Mouse (Mus musculus) cerebellum, postnatal 4 days (tissue): ENCODE measurements at regions not wholly inside any gene's neighbourhood (a gene's known extent, or its start where the extent isn't known, plus 50 kb on each side); places are given as distances from the start of the nearest gene placed in this dataset.
A peak's percentile ranks its signal among the peaks of the same experiment; 100 is the strongest.

Source experiments
- DNase-seq, 2 experiments: peaks; one replicate each; pipeline ENCODE4 v3.0.0; 2022; ENCODE audit warnings: low spot score in 2 of 2, mixed read lengths in 1 of 2

DNA sequence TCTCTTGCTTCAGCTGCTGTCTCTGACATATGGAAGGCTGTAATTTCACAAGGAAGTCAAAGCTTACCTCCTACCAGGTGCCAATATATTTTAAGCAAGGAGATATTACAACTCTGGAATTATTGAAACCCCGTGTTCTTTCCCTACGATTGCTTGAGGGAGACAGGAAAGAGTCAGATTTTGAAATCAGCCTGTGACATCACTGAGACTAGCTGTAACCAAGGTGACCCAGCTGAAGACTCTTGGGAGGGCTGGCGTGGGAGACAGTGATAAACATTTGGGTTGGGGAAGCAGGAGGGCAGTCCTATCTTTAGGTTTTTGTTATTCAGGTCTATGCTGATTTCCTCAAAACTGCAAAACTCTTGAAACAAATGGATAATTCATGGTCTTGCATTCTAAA is 518.4 kb upstream of the Id2 start:
- no peak for DNase-seq

DNA sequence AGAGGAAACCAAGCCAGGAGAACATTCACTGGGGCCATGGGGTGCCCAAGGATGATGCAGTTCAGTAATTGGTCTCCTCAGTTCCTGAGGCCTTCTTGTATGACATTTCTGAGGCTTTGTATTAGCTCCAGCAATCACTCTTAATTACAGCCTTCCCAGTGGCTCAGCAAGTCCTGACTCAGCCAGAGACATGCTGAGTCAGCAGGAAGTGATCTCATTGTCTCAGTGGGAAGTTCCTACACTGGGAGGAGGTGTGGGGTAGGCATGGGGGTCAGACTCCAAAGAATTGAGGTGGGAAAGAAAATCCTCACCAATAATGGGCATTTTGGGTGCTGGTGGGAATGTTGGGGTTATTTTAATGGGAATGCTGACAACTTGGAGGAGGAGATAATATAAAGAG is 516.5 kb upstream of the Id2 start:
- no peak for DNase-seq

DNA sequence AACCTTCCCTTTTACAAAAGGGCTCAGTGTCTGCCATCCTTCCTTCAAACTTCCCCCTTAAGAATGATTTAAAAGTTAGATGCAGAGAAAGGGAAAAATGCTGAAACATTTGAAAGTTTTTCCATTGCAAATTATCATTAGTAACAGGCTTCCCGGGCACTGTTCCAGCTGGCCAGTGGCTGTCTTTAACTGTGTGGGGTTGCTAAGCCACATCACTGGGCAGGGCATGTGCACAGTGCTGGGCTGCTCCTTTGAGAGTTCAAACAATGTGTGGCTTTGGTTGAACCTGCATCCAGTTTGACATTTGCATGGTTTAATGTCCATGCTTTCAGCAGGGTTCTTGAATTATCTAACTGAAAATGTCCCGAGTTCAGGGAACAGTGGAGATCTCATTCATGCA is 512.1 kb upstream of the Id2 start:
- peak in 1 of 2 experiments; percentile 30 for DNase-seq

DNA sequence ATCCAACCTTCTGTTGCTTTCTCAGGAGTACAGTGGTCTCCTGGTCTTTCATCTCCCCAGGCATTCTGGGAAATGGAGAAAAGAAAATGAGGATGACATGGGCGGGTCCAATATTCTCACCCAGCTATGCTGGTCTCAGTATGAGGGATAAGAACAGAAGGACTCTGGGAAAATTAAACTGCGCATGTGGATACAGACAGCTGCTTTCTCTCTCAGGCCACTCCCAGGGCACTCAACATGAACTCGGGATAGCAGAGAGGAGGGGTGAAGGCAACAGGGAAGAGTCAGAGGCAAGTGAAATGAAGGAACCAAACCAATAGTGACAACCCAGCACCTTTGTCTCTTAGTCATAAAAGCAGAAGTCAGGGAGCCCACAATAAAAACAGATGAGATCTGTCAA is 508.5 kb upstream of the Id2 start:
- DNase-seq, result no peak

DNA sequence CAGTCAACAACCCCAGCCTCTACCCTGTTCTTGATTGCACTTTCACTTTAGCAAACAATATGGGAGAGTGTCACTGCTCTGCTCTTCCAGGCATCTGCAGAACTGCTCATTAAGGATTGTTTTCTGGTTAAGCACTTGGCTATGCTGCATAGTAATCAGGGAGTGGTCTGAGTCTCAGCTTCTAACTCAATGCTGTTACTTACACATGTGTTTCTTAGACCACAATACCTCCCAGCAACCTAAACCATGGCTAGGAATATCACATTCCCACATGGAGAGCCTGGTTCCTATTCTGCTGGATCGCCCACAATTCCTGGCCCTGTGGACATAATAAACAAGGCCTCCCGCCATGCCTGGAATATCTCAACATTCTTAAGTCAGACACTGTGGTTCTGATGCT is 493.3 kb upstream of the Id2 start:
- no peak for DNase-seq

DNA sequence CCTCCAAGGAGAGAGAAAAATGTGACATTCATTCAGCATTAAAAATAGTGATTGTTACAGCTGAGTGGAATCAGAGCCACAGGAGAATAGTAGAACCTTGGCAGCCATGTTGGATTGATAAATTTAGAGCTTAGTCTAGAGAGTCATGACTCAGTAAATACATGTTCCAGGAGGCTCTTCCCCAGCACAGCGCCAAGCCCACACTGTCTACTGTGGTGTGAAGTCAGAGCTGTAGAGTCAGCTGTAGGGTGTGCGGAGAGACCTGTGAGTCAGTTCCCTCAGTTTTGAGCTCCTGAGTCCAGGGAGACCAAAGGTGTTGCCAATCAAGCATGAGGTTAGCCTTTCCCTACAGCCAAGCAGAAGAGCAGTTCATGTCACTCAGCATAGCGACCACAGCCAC is 488.8 kb upstream of the Id2 start:
- DNase-seq, result no peak

DNA sequence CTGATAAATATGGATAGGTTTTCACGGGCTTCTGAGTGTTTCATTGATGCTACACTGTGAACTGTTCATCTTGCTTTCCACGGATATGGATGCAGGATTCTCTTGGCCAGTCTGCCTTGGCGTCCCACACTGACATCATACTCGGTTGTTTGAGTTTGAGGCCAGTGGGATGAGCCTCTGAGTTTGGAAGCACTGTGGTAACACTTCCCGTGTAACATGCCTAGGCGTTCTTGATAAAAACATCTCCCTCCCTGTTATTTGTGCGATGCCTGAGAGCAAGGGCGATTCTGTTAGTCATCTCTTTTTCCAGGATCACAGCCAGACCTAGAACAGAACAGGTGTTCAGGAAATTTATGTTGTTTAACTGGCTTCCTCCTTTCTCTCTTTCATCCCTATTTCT is 482.5 kb upstream of the Id2 start:
- no peak for DNase-seq

DNA sequence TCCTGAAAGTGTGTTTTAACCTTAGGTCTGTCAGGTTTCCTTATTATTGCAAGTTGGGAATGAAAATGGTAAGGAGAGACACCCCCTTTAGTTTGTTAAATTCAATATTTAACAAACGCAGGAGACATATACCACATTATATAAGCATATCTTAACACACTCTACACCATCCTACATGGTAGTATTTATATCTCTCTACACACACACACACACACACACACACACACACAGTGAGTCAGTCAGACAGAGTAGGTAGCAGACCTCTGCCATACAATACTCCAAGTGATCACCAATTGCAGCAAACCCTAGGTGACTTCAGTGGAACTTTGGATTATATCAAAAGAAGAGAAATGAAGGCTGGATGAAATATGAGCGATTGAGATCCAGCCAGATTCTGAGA is 468.2 kb upstream of the Id2 start:
- DNase-seq, result no peak

DNA sequence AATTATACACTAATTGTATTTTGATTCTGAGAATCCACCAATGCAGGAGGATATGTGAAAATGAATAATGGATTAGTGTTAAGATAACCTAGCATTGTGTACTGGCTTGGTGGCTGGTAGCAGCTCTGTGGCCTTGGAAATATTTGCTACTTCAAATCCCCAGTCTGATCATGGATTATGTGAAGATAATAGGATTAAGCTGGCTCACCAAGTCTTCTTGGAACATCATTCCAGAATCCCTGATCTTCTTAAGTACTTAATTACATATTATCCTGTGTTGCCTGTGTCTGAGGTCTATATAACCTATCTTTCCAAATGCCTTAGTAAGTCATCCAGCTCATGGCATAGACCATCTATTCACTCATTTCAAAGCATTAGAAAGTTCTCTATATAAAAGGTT is 462.7 kb upstream of the Id2 start:
- DNase-seq, result no peak

DNA sequence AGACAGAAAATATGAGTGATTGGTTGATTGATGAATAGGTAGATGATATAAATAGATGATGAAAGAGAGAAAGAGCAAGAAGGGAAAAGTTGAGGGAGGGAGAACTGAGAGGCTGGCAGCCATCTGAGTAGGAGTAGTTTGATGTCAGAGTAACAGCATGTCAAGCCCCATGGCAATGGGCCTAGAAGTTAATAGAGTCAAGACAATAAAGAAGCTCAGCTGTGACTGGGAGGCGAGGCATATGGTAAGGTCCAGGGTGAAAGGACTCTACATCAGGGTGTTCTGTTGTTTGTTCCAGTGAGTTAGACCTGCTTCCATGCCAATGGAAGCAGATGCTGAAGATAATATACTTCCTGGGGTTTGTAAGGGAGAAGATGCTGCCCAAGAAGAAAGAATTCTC is 456.7 kb upstream of the Id2 start:
- no peak for DNase-seq

DNA sequence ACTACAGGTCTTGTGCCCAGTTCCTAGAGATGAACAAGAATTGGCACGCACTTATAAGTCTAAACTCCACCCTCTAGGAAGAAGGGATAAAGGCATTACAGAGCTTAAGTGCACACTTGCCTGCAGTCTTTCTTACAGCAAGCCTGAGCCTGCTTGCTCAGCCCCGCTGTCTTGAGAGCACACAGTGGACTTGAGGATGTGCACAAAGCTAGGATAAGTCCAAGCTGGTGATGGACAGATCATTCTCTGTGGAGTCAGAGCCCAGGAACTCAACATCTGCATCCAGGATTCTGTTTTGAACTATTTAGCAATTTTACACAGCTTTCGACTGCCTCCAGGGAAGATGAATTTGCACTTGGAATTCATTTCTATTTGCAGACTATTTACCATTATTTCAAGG is 452.8 kb upstream of the Id2 start:
- DNase-seq, result no peak

DNA sequence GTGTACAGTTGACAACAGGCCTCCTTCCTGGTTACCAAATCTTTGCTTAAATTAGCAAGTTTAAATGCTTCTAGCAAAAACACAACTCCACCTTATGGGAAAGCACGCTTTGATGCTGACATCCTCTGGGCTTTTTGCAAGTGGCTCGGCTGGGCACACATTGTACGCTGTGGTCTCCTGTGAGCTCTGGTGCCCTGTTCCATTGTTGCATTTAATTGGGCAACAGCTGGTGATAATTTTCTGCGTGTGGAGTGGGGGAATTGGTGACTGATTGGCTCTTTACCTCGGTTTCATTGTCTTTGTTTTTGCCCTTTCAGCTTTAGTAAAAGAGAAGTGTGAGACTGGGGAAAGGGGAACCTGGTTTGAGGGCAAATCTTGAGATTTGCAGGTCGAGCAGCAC is 447.3 kb upstream of the Id2 start:
- DNase-seq, result no peak

DNA sequence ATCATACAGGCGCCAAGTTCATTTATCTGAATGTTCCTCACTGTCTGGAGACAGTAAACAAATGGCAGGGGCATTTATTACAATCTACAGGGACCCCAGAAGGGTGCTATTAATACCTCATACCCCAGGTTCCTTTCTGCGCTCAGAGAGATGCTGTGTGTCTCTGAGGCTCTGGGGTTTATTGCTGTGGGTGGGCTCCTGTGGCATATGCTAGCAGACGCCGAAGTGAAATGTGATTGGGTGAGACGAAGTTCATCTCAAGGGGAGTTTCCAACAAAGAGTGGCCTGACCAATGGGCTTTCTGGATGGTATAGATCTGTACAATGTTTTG is 437.6 kb upstream of the Id2 start:
- DNase-seq, result no peak

DNA sequence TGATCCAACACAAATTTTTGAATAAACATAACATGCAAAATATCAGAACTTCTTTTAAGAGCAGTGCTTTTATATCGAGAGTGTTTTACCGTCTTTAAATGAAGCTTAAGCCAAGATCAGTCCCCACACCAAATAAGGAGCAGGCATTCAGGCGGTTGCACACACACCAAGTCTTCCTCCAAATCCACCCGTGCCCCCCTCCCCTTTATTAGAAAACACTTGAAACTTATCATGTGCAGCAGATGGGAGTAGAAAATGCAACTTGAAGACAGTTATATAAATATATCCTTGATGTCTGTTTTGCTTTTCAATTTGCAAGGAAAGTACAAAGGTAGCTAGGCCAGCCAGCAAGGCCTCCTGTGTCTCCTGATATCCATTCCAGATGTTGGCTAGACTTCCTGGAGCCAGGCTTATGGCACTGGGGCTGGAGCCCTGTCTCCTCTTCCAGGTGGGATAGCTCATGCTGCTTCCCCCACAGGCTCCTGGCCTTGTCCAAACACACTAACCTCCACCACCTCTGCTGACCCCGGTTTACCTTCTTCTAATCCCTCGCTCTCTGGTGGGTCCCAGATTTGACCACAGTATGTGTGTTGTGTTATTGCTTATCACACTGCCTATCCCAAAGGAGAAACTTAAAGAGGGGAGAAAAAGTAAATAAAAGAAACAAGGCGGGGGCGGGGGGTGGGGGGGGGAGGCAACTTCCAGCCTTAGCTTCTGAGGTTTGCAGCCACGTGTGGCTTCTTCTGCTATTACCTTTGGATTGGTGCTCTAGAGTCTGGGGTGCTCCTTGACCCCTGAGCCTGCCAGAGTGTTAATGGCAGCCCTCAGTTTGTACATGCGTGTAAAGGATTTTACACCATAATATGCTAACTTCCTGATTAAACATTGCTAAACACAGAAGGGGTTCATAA is 437.0 kb upstream of the Id2 start:
- DNase-seq, result no peak

DNA sequence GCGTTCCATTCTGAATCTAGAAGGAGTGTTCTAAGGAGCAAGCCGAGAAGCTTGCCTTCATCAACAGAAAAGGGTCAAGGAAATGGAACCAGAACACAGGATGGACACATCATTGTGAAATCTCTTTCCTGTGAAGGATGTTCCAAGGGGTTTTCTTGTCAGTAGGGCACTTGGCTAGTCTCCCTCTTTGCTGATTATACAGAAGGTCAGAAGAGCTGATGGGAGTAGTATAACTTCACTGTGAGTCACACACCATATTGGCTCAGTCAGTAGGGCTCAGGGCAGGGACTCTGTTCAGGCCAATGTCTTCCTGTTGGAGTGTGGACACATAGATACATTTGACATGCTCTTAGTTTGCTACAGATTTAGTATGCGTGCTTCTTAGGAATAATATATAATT is 433.5 kb upstream of the Id2 start:
- no peak for DNase-seq

DNA sequence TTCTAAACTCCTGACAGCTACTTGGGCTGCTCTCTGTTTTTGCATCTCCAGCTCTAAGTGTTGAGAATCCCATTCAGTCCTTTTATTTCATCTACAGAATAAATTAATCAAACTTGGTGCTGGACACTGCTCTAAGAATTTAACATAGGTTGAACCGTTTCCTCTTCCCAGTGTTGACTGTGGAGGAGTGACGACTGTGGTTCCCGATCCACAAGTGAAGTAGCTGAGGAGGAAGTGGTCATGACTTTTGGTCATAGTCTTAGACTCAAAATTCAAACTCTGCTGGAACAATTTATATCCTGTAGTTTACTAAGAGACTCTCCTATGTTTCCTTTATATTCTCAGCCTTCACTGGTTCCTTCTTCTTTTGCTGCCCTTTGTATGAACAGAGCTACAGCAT is 432.6 kb upstream of the Id2 start:
- DNase-seq, result no peak

DNA sequence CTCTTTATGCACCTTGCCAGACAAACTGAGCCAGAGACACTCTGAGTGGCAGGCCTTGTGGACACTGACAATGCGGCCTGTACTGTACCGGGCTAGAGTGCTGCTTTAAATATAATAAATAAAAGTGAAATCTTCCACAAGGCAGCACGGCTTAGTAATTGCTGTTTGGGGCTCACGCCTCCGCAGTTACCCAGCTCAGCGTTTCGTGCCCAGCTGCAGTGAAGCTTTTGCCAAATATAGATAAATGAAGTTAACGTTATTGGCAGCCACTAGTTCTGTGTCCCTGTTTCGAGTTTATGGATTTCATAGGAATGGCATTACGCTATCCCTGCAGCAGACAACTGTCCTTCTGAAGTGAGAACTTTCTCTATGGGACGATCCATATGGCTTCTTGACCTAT is 429.7 kb upstream of the Id2 start:
- no peak for DNase-seq

DNA sequence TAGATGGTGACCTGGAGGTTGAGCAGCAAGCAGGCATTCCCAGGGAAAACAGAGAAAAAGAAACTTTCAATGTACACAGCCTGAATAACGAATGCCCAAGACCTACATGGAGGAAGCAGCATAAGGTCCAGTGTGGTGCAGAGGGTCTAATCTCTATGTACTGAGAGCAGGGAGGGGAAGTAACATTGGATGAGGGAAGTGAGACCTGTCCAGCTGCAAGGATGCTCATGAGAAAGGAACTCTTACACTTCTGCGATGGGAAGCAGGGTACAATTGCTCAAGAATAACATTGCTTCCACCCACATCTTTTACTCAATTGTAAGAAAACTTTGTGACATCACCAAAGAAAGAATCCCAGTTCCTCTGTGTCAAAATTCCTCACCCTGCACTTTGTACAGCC is 419.8 kb upstream of the Id2 start:
- DNase-seq, result no peak

DNA sequence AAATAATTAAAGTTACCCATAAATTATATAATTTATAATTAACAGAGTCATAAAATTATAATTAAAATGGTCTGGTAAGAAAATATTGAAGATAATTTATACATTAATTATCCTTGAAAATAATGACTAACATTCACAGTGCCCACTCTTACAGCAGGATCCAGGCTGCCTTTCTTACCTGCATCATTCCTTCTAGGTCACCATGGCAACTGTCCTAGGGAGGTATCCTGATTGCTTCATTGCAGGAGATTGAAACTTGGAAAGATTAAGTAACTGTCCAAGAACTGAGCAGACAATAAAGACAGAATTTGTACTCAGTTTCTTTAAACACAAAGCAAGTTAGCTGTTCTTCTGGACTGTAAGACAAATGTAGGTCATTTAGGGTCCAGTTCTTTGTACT is 416.7 kb upstream of the Id2 start:
- DNase-seq, result no peak

DNA sequence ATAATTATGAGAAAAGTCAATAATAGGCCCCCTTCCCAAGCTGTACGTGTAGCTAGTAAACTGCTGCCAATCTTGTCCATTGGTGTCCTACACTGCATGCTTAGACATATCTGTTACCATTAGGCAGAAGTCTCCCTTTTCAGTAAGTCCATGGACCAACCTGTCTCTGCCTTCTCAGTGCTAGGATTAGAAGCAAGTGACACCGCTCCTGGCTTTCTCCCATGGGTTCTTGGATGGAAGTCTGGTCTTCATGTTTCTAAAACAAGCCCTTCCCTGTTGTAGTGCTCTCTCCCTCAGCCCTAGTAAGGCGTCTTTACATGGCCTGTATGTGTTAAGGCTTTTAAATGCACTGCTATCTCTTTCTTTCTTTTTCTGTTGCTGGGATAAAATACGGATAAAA is 412.7 kb upstream of the Id2 start:
- no peak for DNase-seq

DNA sequence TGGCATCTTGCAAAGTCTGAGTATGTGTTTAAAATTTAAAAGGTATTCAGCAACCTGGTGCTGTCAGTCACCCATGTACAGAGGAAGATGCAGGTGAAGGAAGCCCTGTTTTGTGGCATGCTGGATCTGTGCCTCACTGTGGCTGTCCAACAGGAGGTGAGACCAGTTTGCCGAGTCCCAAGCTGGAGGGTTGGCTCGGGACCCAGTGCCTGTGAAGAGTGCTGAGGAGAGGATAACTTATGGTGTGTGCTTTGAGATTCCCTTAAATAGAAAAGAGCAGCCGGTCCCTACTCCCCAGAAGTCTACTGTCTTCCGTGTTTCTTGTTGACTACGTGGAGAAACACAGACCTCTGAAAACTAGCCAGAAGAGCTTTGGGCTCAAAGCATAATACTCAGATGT is 396.3 kb upstream of the Id2 start:
- no peak for DNase-seq

DNA sequence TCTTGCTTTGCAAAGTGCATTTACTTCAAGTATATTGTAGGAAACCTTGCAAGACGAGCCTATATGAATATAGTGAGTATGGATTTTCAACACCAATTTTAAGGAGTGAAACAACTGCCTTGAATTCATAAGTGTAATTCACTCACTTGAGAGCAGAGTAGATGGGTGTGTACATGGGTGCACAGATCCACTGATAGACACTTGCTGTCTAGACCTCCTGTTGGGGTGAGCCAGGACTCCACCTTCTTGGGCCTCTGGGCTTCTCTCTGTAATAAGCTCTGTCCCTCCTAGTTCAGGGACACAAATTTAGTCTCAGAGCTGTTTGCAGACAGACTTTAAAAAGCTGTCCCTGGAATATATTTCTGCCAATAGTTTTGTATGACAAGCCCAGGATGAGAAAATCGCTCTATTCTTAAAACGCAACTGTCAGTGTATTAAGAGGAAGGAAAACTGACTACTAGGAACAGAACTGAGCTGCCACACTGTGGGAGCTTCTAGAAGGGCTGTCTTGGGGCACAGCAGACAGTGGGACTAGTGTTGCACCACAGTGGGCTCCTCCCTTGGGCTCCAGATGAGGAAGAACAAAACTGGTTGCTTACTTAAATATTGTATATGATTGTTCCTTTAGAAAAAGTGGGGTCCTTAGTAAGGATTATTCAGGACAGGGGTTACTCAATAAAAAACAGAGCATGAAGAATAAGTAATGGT is 395.7 kb upstream of the Id2 start:
- DNase-seq, result no peak

DNA sequence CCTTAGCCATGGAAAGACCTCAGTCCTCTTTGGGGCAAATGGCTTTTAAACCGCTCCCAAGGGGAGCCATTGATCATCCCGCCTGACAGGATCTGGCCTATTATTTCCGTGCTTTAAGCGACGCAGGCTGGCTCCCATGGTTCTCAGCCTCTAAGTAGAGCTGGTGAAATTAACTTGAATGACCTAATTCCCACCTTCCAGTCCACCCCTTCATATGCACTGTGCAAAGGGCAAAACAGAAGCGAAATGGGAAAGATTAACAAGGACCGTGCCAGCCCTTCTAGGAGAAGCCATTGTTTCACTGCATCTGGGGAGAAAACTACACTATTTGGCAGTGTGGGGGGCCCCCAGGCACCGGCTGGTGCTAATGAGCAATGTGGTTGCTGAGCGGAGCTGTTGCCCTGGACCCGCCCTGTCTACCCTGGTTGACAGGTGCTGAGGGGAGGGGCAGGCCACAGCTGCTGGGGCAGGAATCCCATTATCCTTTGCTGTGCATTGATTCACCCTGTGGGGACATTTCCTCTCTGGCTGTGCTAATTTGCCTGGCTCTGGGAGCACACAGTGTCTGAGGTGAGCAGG is 378.3 kb upstream of the Id2 start:
- peak in 1 of 2 experiments; percentile 41 for DNase-seq
